ENCODE assay signal across 6 mouse cellular contexts in genomic region chr3:105916455-105916854, GRCm38 (mm10). TPM values are rescaled to one million over a fixed set of nuclear protein-coding genes. Genes with fewer than 3 reads are reported as not detected.
"Had no signal": no experiment of that assay in that cellular context is flagged by ENCODE, and none has a peak within 500 bp of the region (broad histone marks: within the 10 kb centered on the region; RNA-seq: fewer than 3 reads in every experiment).

No protein-coding gene starts in this region.

RNA-seq across cellular contexts. Expression of gene I830077J02Rik, which starts 16.0 kb away (rescaled TPM):
- polyA plus RNA-seq: testis, adult 2 months had no signal

RNA-seq across cellular contexts. Expression of gene Tmigd3, which starts 45.8 kb away (rescaled TPM):
- total RNA-seq: neutrophil, adult 5-6 weeks had no signal
- polyA plus RNA-seq: neural tube, embryonic 13.5 days; neural tube, embryonic 14.5 days; neural tube, embryonic 15.5 days; stomach, embryonic 14.5 days had no signal

RNA-seq across cellular contexts. Expression of gene Adora3, which starts 45.8 kb away (rescaled TPM):
- polyA plus RNA-seq: neural tube, embryonic 13.5 days had no signal
